Mouse (Mus musculus): ENCODE results near the gene Dnah14. TPM values are rescaled to one million over a fixed set of nuclear protein-coding genes. Genes with fewer than 3 reads are reported as not detected.

Gene Dnah14
- polyA plus RNA-seq, 1 experiment: 2.0 TPM

DNA sequence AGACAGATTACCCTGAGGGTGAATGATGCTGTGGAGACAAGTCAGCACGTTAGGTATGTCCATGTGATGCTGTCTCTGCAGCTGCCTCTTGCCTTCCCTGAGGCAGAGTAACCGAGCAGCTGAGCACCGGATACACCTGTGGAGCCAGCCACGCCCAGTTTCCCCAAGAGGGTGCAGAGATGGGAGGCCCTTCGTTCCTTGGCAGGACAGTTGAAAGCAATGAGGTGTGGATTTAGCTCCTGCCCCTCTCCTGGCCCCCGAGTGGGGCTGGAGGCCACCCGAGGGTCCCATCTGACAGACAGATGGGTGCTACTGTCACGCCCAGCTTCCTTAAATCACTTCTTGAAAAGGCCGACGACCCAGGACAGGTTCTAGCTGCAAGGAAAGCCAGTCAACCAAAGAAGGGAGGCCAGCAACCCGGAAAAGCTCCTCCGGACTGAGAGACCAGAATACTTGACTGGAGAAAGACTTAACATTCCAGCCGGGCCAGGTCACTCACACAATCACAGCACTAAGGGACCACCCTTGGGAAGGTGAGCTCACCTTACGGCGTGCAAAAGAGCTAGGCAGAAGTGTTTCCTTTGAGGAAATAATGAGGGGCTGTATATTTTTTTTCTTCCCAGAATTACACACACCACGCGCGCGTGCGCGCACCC, 276.9 kb downstream of the Dnah14 start:
- DNase-seq (ENCODE audit: low read depth): no peak

DNA sequence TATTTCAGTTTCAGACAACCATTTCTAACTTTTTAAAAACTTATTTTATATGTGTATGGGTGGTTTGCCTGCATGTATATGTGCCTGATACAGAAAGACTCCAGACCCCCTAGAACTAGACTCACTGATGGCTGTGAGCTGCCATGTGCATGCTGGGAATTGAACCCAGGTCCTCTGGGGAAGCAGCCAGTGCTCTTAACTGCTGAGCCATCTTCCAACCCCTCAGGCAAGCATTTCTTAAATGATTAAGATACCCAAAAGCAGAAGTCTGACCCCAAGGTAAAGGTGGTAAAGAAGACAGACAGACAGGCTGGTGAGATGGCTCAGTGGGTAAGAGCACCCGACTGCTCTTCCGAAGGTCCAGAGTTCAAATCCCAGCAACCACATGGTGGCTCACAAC, 278.5 kb downstream of the Dnah14 start:
- DNase-seq (ENCODE audit: low read depth): no peak

DNA sequence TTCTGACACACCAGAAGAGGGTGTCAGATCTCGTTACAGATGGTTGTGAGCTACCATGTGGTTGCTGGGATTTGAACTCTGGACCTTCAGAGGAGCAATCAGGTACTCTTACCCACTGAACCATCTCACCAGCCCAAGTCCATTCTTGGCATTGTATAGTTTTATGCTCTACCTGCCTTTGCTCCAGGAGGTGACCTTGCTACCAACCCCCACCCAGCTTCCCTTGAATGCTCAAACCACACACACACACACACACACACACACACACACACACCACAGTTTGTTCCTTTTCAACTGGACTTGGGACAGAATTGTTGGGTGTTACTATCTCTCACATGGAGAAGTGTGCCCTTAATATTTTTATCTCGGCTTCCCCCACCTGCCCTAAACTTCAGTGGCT, 280.0 kb downstream of the Dnah14 start:
- DNase-seq (ENCODE audit: low read depth): no peak

- no peak for DNase-seq (ENCODE audit: low read depth)
These were observed 284.3 kb downstream of the Dnah14 start for GRCm38 (mm10) chr1:181860659-181861058.

DNA sequence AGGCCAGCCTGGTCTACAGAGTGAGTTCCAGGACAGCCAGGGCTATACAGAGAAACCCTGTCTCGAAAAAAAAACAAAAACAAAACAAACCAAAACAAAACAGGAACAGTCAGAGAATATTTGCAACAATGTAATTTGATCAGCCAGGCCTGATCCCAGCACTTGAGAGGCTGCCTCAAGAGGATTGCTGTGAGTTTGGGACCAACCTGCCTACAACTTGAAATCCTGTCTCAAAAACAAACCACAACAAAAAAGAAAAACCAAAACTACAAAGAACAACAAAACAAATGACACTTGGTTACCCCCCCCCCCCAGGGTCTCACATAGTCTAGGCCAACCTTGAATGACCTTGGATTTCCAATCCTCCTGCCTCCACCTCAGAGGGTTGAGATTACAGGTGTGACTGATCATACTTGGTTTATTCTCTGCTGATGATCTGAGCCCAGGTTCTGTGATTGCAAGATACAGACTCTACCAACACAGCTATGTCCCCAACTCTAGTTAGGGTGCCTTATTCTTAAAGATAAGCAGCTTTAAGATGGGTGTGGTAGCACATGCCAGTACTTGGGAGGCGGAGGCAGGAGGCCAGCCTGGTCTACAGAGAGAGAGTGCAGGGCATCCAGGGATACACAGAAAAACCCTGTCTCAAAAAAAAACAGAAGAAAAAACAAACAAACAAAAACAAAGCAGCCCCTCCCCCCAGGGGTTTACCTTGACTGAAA, 285.0 kb downstream of the Dnah14 start:
- DNase-seq (ENCODE audit: low read depth): no peak

GRCm38 (mm10) chr1:181862676-181863374, 286.5 kb downstream of the Dnah14 start:
- no peak for DNase-seq (ENCODE audit: low read depth)

DNA sequence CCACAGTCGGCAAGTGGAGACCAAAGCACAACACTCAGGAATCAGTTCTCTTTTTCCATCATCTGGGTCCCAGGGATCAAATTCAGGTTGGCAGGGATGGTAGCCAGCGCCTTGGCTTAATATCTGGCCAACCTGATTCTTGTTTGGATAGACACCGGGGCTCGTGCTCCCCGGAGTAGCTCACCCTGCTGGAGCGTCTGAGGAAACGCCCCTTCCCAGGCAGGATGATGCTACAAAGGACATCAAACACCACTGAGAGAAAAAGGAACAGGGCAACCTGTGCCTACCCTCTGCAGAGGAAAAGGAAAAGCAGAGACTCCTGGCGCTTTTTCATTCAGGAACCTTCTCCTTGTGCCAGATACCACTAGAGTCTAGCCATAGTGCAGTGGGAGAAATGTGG, 287.1 kb downstream of the Dnah14 start:
- no peak for DNase-seq (ENCODE audit: low read depth)

Other genes with a start within 250 kb of the Dnah14 start
- gene Cnih3, start 223.9 kb upstream of the Dnah14 start, polyA plus RNA-seq (2012; rRNA removed): 0.09 TPM in 1 of 2 replicates, not detected in the other
- gene Ccdc121, start 65.1 kb upstream of the Dnah14 start, polyA plus RNA-seq (2012; rRNA removed): 0.12 and 0.41 TPM in 2 replicates

Data from gonadal fat pad, adult 2 months (tissue).